Mouse (Mus musculus) limb, embryonic 12.5 days (tissue): ENCODE measurements at regions not wholly inside any gene's neighbourhood (a gene's known extent, or its start where the extent isn't known, plus 50 kb on each side); places are given as distances from the start of the nearest gene placed in this dataset.
"Not testable (repeated sequence)": the region's sequence is repeated elsewhere in the genome, so short reads cannot be mapped to it uniquely, and the experiment has no call there.

Source experiments
- ATAC-seq: fragments of 200-750 bp; cut with Nextera tagmentation; 2 replicates; pipeline ENCODE4 v1.8.0; 2017; ENCODE audit warnings: low read depth, moderate TSS enrichment; ENCODE audit not compliant: insufficient number of reproducible peaks, insufficient read depth, low FRiP score, low TSS enrichment
- H3K27ac ChIP-seq: fragments of 300-500 bp; sonication (generic); 2 replicates; pipeline ENCODE4 v1.5.1; 2016; ENCODE audit warnings: mild to moderate bottlenecking, moderate library complexity
- H3K27me3 ChIP-seq: fragments of 300-500 bp; sonication (generic); 2 replicates; pipeline ENCODE4 v1.6.1; 2016; ENCODE audit warnings: mild to moderate bottlenecking, moderate library complexity
- H3K36me3 ChIP-seq: fragments of 300-500 bp; sonication (generic); 2 replicates; pipeline ENCODE4 v1.6.1; 2016; ENCODE audit warnings: mild to moderate bottlenecking, moderate library complexity
- H3K4me1 ChIP-seq: fragments of 300-500 bp; sonication (generic); replicated peaks from 2 replicates; pipeline ENCODE4 v1.6.1; 2016
- H3K4me2 ChIP-seq: fragments of 300-500 bp; sonication (generic); 2 replicates; pipeline ENCODE4 v1.6.1; 2016; ENCODE audit warnings: mild to moderate bottlenecking, moderate library complexity
- H3K4me3 ChIP-seq: fragments of 300-500 bp; sonication (generic); replicated peaks from 2 replicates; pipeline ENCODE4 v1.5.1; 2016; ENCODE audit warnings: mild to moderate bottlenecking
- H3K9ac ChIP-seq: fragments of 300-500 bp; sonication (generic); replicated peaks from 2 replicates; pipeline ENCODE4 v1.6.1; 2016; ENCODE audit warnings: mild to moderate bottlenecking, moderate library complexity
- H3K9me3 ChIP-seq: fragments of 300-500 bp; sonication (generic); 2 replicates; pipeline ENCODE4 v1.6.1; 2016; ENCODE audit warnings: mild to moderate bottlenecking, moderate library complexity
- whole genome bisulfite sequencing: fragments of 180-500 bp; shearing (Covaris S2); methylation state at CpG from one replicate; pipeline ENCODE4 v1.1.7; 2016; 5-methylcytosine and 5-hydroxymethylcytosine counted together

DNA sequence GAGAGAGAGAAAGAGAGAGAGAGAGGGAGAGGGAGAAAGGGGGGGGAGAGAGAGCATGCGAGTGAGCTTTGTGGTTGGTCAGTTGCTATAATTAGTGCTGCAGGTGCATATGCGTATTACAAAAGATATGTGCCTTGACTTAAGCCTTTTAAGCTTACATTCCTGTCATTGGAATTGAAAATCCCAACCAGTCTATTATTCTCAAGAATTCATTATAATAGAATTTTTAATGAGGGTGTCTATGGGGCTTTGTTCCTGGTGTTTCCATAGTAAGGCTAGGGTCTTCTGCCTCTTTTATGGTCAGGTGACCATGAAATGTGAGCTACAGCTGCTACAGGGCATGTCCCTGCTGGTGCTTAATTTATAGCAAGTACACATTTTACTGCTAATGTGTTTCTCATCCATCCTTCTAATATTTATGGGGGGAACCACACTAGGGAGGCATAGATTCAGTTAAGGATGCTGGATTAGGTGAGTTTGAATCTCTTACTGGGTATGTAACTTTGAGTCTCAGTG is 102.0 kb downstream of the Naa11 start:
- no peak overlapping the region for H3K4me2 ChIP-seq
- H3K27me3 ChIP-seq, result no peaks in the 10 kb centered on the region
- peaks cover 6% of the 10 kb centered on the region; the same call in 1 of the 2 replicates for H3K4me1 ChIP-seq
- H3K36me3 ChIP-seq, result no peaks in the 10 kb centered on the region
- no peak overlapping the region for H3K4me3 ChIP-seq
- H3K9ac ChIP-seq, result no peak overlapping the region
- no peaks in the 10 kb centered on the region for H3K9me3 ChIP-seq
- H3K27ac ChIP-seq, result no peak overlapping the region
- ATAC-seq, result no peak
- 61% methylated on average over 2 of the region's 2 CpGs for WGBS

DNA sequence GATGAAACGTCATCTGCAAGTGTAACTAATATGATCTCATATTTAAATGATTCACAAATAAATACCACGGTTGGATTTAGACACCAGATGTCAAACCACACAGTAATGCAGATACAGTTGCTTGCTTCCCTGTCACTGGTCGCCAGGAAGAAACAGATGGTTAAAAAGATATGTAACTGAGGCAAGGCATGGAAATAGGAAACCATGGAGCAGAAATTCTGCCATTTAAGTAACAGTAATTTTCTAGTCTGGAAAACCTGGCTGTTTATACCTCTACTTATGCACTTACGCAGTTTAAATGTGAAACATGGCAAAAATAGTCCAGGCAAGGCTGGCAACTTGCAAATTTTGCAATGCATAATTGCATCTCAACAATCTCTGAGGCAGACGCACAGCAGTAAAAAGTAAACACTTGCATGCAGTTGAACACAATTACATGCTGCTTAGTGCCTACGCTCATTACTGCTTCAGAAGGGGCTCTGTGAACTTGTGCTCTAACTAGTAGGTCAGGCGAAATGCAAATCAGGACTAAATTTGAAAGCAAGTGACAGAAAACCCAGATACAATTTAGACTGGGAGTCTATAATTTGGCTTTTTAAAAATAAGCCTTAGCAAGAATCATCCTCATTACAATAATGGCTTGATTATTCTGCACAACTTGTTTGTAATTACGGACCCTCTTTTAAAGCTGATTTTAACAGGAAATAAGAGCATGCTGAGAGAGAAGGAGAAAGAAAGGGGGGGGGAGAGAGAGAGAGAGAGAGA is 102.6 kb downstream of the Naa11 start:
- Histone ChIP-seq H3K4me3 (no peak overlapping the region), H3K4me1 (peaks cover 6% of the 10 kb centered on the region; the same call in 1 of the 2 replicates), H3K9me3 (no peaks in the 10 kb centered on the region), H3K36me3 (no peaks in the 10 kb centered on the region), H3K27ac (no peak overlapping the region), H3K9ac (no peak overlapping the region), H3K27me3 (no peaks in the 10 kb centered on the region), H3K4me2 (no peak overlapping the region)
- WGBS, result 56% methylated on average over 8 of the region's 8 CpGs
- ATAC-seq, result no peak

DNA sequence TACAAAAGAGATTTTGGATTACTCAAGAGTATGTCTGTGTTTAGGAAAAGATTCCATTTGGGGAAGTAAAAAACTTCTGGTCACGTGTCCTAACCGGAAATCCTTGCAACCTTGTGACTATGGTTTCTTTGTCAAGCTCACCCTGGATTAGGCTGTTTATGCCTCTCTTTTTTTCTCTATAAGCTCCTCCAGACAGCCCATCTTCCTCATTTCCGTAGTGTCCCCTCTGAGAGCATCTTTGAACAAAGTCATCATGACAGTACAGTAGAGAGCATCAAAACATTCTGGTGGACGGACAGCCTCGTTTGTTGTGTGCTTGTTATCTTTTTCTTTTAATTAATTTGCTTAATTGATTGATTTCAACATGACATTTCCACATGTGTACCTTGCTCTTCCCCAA is 112.7 kb downstream of the Naa11 start:
- Histone ChIP-seq H3K4me1 (no peaks in the 10 kb centered on the region), H3K4me2 (no peak overlapping the region), H3K9ac (no peak overlapping the region), H3K4me3 (no peak overlapping the region), H3K27me3 (no peaks in the 10 kb centered on the region), H3K9me3 (no peaks in the 10 kb centered on the region), H3K27ac (no peak overlapping the region), H3K36me3 (no peaks in the 10 kb centered on the region)
- ATAC-seq, result no peak
- WGBS, result 83% methylated on average over 5 of the region's 5 CpGs

DNA sequence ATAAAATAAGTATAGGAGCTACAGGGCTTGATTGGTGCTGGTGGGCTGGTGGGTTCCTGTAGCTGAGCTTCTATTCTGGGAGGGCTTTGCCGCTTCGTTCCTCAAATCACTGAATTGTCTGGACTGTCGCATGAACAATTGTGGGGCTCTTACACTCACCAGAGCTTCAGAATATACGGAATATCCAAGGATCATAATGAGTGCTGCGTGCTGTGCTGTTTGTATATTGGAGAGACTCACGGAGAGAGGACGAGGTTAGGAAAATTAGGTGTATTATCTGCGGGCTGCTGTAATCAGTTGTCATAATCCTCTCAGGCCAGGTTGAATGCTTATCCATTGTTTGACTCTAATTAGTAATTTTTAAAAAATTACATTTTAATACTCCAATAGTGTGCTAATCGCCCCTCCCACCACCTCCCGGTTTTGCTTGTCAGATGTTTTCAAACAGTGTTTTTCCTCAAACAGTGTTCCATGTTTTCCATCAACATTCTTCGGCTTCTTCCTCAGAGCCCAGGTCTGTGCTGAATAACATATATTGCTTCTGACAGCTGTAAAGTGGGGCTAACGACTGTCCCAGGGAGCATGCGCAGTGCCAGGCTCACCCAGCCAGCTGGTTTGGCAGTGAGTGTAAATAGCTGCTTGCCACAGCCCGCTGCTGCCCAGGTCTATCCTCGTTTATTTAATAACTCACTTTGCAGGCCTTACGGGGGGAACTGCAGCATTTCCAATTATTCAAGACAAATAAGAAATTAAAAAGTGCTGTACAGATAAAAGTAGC is 114.2 kb downstream of the Naa11 start:
- Histone ChIP-seq H3K36me3 (no peaks in the 10 kb centered on the region), H3K9me3 (no peaks in the 10 kb centered on the region), H3K4me3 (no peak overlapping the region), H3K4me2 (0 out of 2 replicates have a peak overlapping the region, but pooled peaks have one; percentile 0), H3K27me3 (no peaks in the 10 kb centered on the region), H3K9ac (no peak overlapping the region), H3K4me1 (no peaks in the 10 kb centered on the region), H3K27ac (no peak overlapping the region)
- 66% methylated on average over 16 of the region's 16 CpGs for WGBS
- ATAC-seq, result no peak

DNA sequence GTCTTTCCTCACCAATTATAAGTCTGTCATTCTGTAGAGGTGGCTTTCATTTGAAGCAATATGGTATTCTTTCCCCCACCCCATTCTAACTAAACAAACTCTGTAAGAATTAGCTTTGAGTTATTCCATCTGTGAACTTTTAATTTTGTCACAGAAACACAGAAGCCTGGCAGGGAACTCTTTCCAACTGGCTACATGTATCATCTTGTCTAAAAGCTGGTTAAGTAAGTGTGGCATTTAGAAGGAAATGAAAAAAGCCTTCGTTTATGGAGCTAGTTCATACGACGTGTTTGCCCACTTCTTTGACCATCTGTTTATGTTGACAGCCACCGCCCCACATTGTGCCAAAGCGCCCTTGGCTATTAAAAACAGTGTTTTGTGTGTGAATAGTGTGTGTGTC is 115.5 kb downstream of the Naa11 start:
- no peak for ATAC-seq
- H3K27ac ChIP-seq, result no peak overlapping the region
- WGBS, result 74% methylated on average over 5 of the region's 5 CpGs
- H3K9me3 ChIP-seq, result no peaks in the 10 kb centered on the region
- H3K4me2 ChIP-seq, result no peak overlapping the region
- H3K9ac ChIP-seq, result no peak overlapping the region
- H3K4me3 ChIP-seq, result no peak overlapping the region
- no peaks in the 10 kb centered on the region for H3K4me1 ChIP-seq
- H3K36me3 ChIP-seq, result no peaks in the 10 kb centered on the region
- no peaks in the 10 kb centered on the region for H3K27me3 ChIP-seq

DNA sequence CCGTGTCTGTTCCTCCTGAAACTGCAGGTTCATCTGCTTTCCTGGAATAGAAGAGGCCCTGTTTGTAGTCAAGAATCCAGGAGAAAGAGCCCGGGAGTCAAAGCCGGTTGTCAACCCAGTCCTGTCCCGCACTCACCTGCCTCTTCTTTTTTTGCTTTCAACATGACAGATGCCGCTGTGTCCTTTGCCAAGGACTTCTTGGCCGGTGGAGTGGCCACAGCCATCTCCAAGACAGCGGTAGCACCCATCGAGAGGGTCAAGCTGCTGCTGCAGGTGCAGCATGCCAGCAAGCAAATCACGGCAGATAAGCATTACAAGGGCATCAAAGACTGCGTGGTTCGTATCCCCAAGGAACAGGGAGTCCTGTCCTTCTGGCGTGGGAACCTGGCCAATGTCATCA is 127.5 kb downstream of the Naa11 start:
- not testable (repeated sequence) for H3K27me3 ChIP-seq, H3K4me3 ChIP-seq, H3K4me1 ChIP-seq, H3K27ac ChIP-seq, H3K36me3 ChIP-seq, H3K9me3 ChIP-seq, ATAC-seq, H3K4me2 ChIP-seq, H3K9ac ChIP-seq
- WGBS, result 92% methylated on average over 12 of the region's 12 CpGs

DNA sequence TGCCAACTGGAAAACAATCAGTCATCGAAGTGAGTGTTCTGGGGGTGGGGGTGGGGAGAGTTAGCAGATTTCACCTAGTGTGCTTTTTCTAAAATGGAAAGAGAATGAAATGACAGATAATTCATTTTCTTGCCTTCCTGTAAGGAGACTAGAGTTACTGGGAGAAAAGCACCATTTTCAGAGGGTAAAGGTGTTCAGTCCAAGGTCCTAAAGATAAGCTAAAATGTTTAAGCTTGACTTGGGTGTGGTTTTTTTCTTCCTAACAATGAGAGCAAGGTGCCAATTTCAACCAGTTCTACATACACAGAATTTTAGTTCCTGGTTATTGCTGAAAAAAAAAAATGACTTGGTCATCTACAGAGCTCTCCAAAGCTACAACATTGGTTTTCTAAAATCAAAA is 135.1 kb downstream of the Naa11 start:
- H3K4me1 ChIP-seq, result no peaks in the 10 kb centered on the region
- ATAC-seq, result no peak
- H3K9ac ChIP-seq, result no peak overlapping the region
- H3K4me2 ChIP-seq, result no peak overlapping the region
- H3K36me3 ChIP-seq, result no peaks in the 10 kb centered on the region
- no peak overlapping the region for H3K4me3 ChIP-seq
- 76% methylated on average over 1 of the region's 1 CpGs for WGBS
- no peaks in the 10 kb centered on the region for H3K9me3 ChIP-seq
- H3K27me3 ChIP-seq, result no peaks in the 10 kb centered on the region
- H3K27ac ChIP-seq, result no peak overlapping the region

DNA sequence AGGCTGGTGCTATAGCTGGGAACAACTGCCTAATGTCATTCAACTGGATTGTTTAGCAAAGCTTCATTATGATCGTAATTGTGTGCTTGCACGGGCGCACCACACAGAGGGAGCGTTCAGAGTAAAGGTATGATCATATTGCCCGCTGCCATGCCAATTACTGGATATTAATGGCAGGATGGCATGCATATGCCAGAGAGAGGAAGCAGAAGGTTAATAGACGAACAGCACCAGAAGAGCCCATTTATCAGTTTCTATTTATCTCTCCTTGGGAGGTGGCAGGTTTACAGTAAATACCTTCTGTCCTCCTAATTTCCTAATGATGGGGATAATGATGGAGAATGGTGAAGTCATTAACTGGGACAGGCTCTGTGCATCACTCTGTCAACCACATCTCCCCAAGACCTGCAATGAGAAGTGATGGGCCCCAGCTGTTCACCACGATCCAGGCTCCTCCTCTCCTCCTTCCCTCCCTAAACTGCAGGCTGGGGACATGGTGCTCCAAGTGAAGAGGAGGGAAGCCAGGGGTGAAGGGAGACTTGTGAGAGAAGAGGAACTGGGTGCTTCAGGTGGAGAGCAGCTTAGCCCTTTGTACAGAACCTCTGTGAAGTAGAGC is 135.6 kb downstream of the Naa11 start:
- H3K4me1 ChIP-seq, result no peaks in the 10 kb centered on the region
- no peaks in the 10 kb centered on the region for H3K9me3 ChIP-seq
- H3K27ac ChIP-seq, result no peak overlapping the region
- H3K9ac ChIP-seq, result no peak overlapping the region
- no peak overlapping the region for H3K4me3 ChIP-seq
- WGBS, result 72% methylated on average over 7 of the region's 7 CpGs
- no peak overlapping the region for H3K4me2 ChIP-seq
- H3K36me3 ChIP-seq, result no peaks in the 10 kb centered on the region
- H3K27me3 ChIP-seq, result no peaks in the 10 kb centered on the region
- ATAC-seq, result no peak

DNA sequence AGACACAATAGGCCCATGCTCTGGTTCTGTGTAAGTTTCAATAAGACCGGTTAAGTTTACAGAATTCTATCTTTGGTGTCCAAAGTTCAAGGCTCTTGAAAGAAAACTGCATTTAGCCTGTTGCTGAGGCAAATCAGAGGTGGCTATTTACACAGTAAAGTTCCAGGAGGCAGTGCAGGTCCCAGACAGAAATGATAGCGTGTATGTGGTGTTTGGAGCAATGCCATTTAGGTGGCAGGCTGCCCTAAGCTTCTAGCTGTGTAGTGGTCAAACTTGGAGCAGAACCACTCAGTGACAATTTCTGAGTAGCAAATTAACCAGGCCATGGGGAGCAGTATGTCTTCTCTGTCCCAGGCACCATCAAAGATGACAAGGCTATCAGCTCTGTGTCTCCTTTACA is 125.5 kb upstream of the Paqr3 start:
- H3K36me3 ChIP-seq, result no peaks in the 10 kb centered on the region
- ATAC-seq, result no peak
- no peaks in the 10 kb centered on the region for H3K4me1 ChIP-seq
- no peak overlapping the region for H3K4me3 ChIP-seq
- H3K27me3 ChIP-seq, result no peaks in the 10 kb centered on the region
- H3K9ac ChIP-seq, result no peak overlapping the region
- no peaks in the 10 kb centered on the region for H3K9me3 ChIP-seq
- H3K4me2 ChIP-seq, result no peak overlapping the region
- 86% methylated on average over 2 of the region's 2 CpGs for WGBS
- no peak overlapping the region for H3K27ac ChIP-seq

DNA sequence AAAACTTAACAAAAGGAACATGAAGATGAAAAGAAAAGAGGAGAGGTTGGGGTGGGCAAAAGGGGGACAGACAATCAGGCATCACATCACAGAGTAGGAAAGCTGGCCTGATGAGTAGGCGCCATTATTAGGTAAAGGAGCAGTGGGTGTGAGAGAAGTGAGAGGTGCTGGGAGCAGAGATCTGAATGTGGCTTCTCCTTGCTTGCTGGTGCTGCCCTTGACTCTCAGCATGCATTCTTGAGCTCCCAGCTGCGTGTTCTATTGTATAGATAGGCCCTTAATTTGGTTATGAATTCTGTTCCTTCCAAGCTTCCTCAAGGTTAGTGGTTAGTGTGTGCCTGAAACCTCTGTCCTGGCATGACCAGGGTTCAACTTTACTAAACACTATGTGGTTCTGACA is 115.0 kb upstream of the Paqr3 start:
- Histone ChIP-seq H3K27ac (no peak overlapping the region), H3K27me3 (no peaks in the 10 kb centered on the region), H3K4me1 (no peaks in the 10 kb centered on the region), H3K9ac (no peak overlapping the region), H3K9me3 (no peaks in the 10 kb centered on the region), H3K36me3 (no peaks in the 10 kb centered on the region), H3K4me2 (no peak overlapping the region), H3K4me3 (no peak overlapping the region)
- 49% methylated on average over 2 of the region's 2 CpGs for WGBS
- ATAC-seq, result no peak

DNA sequence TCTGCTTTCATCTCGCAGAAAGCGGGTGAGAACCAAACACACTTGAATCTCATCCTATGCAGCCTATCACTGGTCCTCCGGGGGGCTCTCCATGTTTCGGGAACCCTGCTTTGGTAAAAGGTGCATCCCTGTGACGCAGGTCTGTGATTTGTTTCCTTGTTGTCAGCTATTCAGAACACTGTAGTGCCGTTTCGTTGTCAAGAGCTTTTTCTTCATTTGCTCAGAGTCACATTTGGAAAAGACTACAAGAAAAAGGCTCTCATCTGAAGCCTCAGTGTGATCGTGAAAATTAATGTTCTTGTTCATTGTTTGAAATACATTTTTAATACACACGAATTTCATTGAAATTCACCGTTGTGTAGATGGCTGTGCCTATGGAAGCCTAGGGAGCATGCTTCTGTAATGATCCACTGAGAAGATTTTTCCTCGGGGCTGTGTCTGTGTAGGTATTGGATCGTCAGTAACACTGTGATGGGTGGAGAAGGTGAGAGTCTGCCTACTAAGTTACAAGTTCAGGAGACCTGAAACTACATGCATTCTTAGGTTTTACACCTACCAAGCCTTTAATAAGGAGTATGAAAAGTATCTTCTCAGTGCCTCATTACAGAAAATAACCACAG is 112.0 kb upstream of the Paqr3 start:
- no peak overlapping the region for H3K4me3 ChIP-seq
- H3K36me3 ChIP-seq, result no peaks in the 10 kb centered on the region
- no peaks in the 10 kb centered on the region for H3K27me3 ChIP-seq
- ATAC-seq, result no peak
- no peaks in the 10 kb centered on the region for H3K4me1 ChIP-seq
- no peak overlapping the region for H3K4me2 ChIP-seq
- no peak overlapping the region for H3K27ac ChIP-seq
- 86% methylated on average over 12 of the region's 12 CpGs for WGBS
- no peaks in the 10 kb centered on the region for H3K9me3 ChIP-seq
- H3K9ac ChIP-seq, result no peak overlapping the region
